Mouse (Mus musculus) kidney, embryonic 14.5 days (tissue): ENCODE measurements around the gene 1700013G24Rik. TPM values are rescaled to one million over a fixed set of nuclear protein-coding genes. Genes with fewer than 3 reads are reported as not detected.

ENCODE experiments used
- ATAC-seq: fragments of 200-750 bp; cut with Nextera tagmentation; 2 replicates; pipeline ENCODE4 v1.8.0; 2017; ENCODE audit warnings: moderate number of reproducible peaks, mild to moderate bottlenecking, moderate TSS enrichment, moderate library complexity; ENCODE audit not compliant: low FRiP score, low TSS enrichment
- H3K27ac ChIP-seq: fragments of 300-500 bp; sonication (generic); 2 replicates; pipeline ENCODE4 v1.5.1; 2014; ENCODE audit warnings: low read depth, mild to moderate bottlenecking, low read length, moderate library complexity, mixed read lengths
- H3K27me3 ChIP-seq: fragments of 300-500 bp; sonication (generic); 2 replicates; pipeline ENCODE4 v1.6.1; 2014; ENCODE audit warnings: mild to moderate bottlenecking, low read length; ENCODE audit not compliant: control insufficient read depth, insufficient read depth
- H3K36me3 ChIP-seq: fragments of 300-500 bp; sonication (generic); 2 replicates; pipeline ENCODE4 v1.6.1; 2014; ENCODE audit warnings: low read length, mixed read lengths; ENCODE audit not compliant: control insufficient read depth, insufficient read depth
- H3K4me1 ChIP-seq: fragments of 300-500 bp; sonication (generic); 2 replicates; pipeline ENCODE4 v1.6.1; 2014; ENCODE audit warnings: low read length, mixed read lengths; ENCODE audit not compliant: control insufficient read depth, insufficient read depth
- H3K4me2 ChIP-seq: fragments of 300-500 bp; sonication (generic); replicated peaks from 2 replicates; pipeline ENCODE4 v1.6.1; 2014; ENCODE audit warnings: low read depth, mild to moderate bottlenecking, low read length
- H3K4me3 ChIP-seq: fragments of 300-500 bp; sonication (generic); 2 replicates; pipeline ENCODE4 v1.5.1; 2014; ENCODE audit warnings: mild to moderate bottlenecking, low read length
- H3K9ac ChIP-seq: fragments of 300-500 bp; sonication (generic); 2 replicates; pipeline ENCODE4 v1.6.1; 2014; ENCODE audit warnings: low read depth, mild to moderate bottlenecking, low read length, moderate library complexity
- H3K9me3 ChIP-seq: fragments of 300-500 bp; sonication (generic); 2 replicates; pipeline ENCODE4 v1.6.1; 2016; ENCODE audit warnings: low read length; ENCODE audit not compliant: control insufficient read depth
- WGBS: fragments of 180-500 bp; shearing (Covaris S2); extraction: QIAGEN DNeasy Blood & Tissue Kit; methylation state at CpG from one replicate; pipeline ENCODE4 v1.1.7; 2014; 5-methylcytosine and 5-hydroxymethylcytosine counted together
- polyA plus RNA-seq: library from polyadenylated mRNA; unstranded; fragments of >200 nt; fragmentation: Nextera tagmentation; extraction: Ambion mirVana; gene quantifications from 2 replicates; pipeline ENCODE4 v1.2.1, GENCODE M21; 2014

1700013G24Rik gene
- polyA plus RNA-seq, 1 experiment from 2014 or later: not detected

DNA sequence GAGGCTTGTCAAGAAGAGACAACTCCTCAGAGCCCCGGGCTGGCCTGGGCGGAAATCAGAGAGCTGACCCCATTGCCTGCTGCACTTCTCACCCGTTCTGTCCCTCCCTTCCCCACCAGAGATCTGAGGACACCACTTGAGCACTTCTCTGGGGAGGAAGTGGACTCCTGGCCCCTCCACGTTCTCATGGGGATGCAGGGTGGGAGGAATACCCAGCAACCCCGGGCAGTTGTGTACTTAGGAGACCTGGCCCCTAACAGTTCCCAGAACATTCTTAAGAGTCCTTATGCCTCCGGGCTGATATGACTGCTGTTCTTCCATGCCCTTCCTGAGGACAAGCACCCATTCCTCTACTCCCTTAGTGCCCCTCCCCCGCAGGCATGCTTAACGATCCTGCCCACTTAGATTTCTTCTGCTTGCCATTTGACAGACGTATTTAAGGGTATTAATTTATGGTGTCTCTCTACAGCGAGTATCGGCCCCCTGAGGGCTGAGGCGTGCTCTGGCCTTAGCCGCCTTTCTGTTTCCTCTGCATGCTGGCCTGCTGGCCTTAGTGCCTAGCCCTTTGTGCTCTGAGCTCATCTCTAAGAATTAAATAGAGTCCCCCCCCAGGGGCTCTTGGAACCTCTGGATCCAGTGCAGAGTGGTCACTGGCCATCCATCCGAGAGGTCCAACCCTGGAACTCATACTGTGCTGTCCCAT is 32.3 kb downstream of the 1700013G24Rik start:
- Histone ChIP-seq H3K9me3 (no peaks in the 10 kb centered on the region), H3K27me3 (no peaks in the 10 kb centered on the region), H3K4me1 (peaks cover 92% of the 10 kb centered on the region), H3K9ac (peak overlapping the region; percentile 42), H3K27ac (peak overlapping the region; percentile 87), H3K4me2 (peak overlapping the region; percentile 21; the same call in 1 of the 2 replicates), H3K36me3 (no peaks in the 10 kb centered on the region), H3K4me3 (no peak overlapping the region)
- no peak for ATAC-seq
- WGBS: 17% methylated on average over 14 of the region's 14 CpGs

DNA sequence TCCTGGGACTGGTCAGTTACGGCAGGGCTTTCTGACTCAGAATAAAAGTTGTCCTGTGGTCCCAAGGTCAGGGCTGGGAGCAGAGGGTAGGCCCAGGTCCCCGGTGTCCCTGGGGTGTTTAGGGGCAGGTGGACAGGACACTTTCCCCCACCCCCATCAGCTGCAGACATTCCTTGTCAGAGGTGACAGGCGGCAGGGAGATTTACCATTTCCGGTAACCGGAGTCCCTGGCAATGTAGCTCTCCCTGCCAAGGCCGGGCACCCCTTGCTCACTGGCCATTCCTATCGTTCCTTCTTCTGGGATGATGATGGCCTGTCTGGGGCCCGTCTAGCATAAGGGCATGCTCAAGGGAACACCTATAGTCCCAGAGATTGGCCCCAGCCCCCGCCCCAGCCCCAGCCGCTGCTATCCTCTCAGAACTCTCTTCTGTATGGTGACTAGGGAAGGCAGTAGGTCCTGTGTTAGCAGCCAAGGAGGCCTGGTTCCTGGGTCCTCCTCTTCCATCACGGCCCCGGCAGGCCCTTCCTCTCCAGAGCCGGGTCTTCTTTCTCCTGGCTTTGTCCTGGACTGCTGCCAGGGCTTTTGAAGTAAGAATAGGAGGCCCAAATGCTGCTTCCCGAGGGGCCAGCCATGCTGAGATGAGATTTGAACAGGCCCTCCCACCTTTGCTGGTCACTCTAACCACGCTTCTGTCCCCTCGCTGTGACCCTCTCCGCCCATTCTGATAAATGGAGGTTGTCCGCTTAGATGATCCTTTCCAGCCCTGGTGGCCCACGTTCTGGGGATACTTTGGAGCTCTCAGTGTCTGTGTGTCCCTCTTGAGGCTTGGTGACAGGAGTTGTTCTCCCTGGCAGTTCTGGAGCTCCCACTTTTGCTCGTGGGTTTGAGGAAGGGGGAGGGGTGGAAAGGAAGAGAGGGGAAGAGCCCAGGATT is 33.3 kb downstream of the 1700013G24Rik start:
- no peaks in the 10 kb centered on the region for H3K36me3 ChIP-seq
- peak; percentile 15; the same call in 1 of the 2 replicates for ATAC-seq
- 13% methylated on average over 20 of the region's 20 CpGs for WGBS

GRCm38 (mm10) chr4:137487286-137488000 is 34.4 kb downstream of the 1700013G24Rik start:
- Histone ChIP-seq H3K4me1 (peaks cover 76% of the 10 kb centered on the region), H3K9ac (no peak overlapping the region), H3K4me3 (no peak overlapping the region), H3K9me3 (no peaks in the 10 kb centered on the region), H3K4me2 (no peak overlapping the region; the same call in 1 of the 2 replicates), H3K27me3 (no peaks in the 10 kb centered on the region), H3K27ac (peak overlapping the region; percentile 87), H3K36me3 (no peaks in the 10 kb centered on the region)
- peak; percentile 40; the same call in 1 of the 2 replicates for ATAC-seq
- 28% methylated on average over 9 of the region's 10 CpGs for WGBS

More for the DNA sequence above, 33.3 kb downstream of the 1700013G24Rik start:
- Histone ChIP-seq H3K9me3 (no peaks in the 10 kb centered on the region), H3K4me1 (peaks cover 87% of the 10 kb centered on the region), H3K4me3 (no peak overlapping the region), H3K4me2 (peak overlapping the region; percentile 21), H3K27me3 (no peaks in the 10 kb centered on the region), H3K9ac (peak overlapping the region; percentile 42; the same call in 1 of the 2 replicates), H3K27ac (peak overlapping the region; percentile 87)

DNA sequence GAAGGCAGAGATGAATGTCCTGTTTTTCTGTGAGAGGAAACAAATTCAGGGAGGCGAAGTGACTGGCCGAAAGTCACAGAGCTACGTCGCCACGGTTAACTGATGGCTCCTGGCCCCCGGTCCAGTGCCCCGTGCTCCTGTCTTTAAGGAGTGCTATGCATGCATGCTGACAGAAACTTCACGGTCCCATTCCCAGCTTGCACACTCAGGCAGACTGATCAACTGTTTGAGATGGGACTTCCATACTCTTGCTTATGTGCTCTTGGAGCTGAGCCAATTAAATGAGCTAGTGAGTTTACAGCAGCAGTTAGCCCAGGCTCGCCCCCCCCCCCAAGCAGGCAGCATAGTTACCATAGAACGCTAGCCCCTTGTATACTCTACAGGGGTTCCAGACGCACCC is 35.0 kb downstream of the 1700013G24Rik start:
- H3K4me2 ChIP-seq: no peak overlapping the region; the same call in 1 of the 2 replicates
- H3K9ac ChIP-seq: no peak overlapping the region
- H3K36me3 ChIP-seq: no peaks in the 10 kb centered on the region
- H3K27ac ChIP-seq: peak overlapping the region; percentile 87
- no peaks in the 10 kb centered on the region for H3K27me3 ChIP-seq
- 14% methylated on average over 11 of the region's 11 CpGs for WGBS
- H3K9me3 ChIP-seq: no peaks in the 10 kb centered on the region
- H3K4me1 ChIP-seq: peaks cover 74% of the 10 kb centered on the region
- no peak overlapping the region for H3K4me3 ChIP-seq
- peak; percentile 24; the same call in 1 of the 2 replicates for ATAC-seq

GRCm38 (mm10) chr4:137488571-137489303 is 35.7 kb downstream of the 1700013G24Rik start:
- H3K27ac ChIP-seq: peak overlapping the region; percentile 87
- H3K27me3 ChIP-seq: no peaks in the 10 kb centered on the region
- no peak overlapping the region; the same call in 1 of the 2 replicates for H3K4me2 ChIP-seq
- no peak overlapping the region for H3K4me3 ChIP-seq
- H3K9me3 ChIP-seq: no peaks in the 10 kb centered on the region
- no peaks in the 10 kb centered on the region for H3K36me3 ChIP-seq
- 20% methylated on average over 12 of the region's 12 CpGs for WGBS
- no peak for ATAC-seq
- H3K4me1 ChIP-seq: peaks cover 71% of the 10 kb centered on the region
- peak overlapping the region; percentile 9; the same call in 1 of the 2 replicates for H3K9ac ChIP-seq

DNA sequence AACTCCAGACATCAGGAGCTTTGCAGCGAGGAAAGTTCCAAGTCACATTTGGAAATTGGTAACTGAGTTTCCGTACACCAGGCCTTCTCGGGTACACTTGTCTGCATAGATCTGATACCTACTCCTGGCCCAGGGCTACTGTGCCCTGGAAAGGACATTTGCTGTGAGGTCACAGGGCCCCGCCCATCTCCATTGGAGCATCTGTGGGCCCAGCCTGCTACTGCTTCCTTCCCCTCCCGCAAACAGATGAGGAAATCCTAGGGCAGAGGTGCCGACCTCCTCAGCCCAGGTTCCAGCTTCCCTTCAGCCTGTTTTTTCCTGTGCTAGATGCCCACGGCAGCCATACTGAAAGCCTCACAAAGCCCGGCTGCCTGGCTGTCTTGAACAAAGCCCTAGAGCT is 36.9 kb downstream of the 1700013G24Rik start:
- Histone ChIP-seq H3K27ac (peak overlapping the region; percentile 87), H3K4me1 (peaks cover 68% of the 10 kb centered on the region), H3K9me3 (no peaks in the 10 kb centered on the region), H3K4me3 (no peak overlapping the region), H3K9ac (no peak overlapping the region), H3K27me3 (no peaks in the 10 kb centered on the region), H3K4me2 (no peak overlapping the region), H3K36me3 (no peaks in the 10 kb centered on the region)
- WGBS: 63% methylated on average over 8 of the region's 8 CpGs
- ATAC-seq: no peak

GRCm38 (mm10) chr4:137492563-137492962 is 39.5 kb downstream of the 1700013G24Rik start:
- no peak for ATAC-seq
- Histone ChIP-seq H3K27ac (no peak overlapping the region; the same call in 1 of the 2 replicates), H3K4me2 (no peak overlapping the region), H3K4me1 (peaks cover 66% of the 10 kb centered on the region), H3K9ac (no peak overlapping the region), H3K27me3 (no peaks in the 10 kb centered on the region), H3K36me3 (no peaks in the 10 kb centered on the region), H3K4me3 (no peak overlapping the region), H3K9me3 (no peaks in the 10 kb centered on the region)
- 82% methylated on average over 11 of the region's 11 CpGs for WGBS

DNA sequence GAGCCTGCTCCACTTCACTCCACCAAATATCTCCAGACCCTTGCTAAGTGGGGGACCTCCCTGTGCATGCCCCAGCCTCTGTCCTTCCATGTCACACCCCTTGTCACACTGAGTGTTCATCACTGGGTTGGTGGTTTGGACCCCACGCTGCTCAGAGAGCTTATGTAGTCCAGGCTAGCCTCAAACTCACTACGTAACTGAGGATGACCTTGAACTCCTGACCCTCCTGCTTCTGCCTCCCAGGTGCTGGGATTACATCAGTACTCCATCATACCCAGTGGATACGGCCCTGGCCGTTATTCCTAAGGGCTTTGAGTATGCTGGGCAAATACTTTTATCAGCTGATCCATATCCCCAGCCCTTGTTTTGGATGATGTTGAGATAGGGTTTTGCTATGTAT is 40.1 kb downstream of the 1700013G24Rik start:
- no peak for ATAC-seq
- no peak overlapping the region for H3K4me2 ChIP-seq
- no peak overlapping the region for H3K4me3 ChIP-seq
- H3K9ac ChIP-seq: no peak overlapping the region
- H3K4me1 ChIP-seq: peaks cover 66% of the 10 kb centered on the region
- no peaks in the 10 kb centered on the region for H3K36me3 ChIP-seq
- no peaks in the 10 kb centered on the region for H3K9me3 ChIP-seq
- 91% methylated on average over 4 of the region's 4 CpGs for WGBS
- no peak overlapping the region for H3K27ac ChIP-seq
- no peaks in the 10 kb centered on the region for H3K27me3 ChIP-seq
